Mouse (Mus musculus): Measurements from ENCODE around the gene Pard3b. TPM values are rescaled to one million over a fixed set of nuclear protein-coding genes. Genes with fewer than 3 reads are reported as not detected.

Gene Pard3b
- total RNA-seq, 2 experiments from 2014 or later, result 4.2 to 7.4 TPM

DNA sequence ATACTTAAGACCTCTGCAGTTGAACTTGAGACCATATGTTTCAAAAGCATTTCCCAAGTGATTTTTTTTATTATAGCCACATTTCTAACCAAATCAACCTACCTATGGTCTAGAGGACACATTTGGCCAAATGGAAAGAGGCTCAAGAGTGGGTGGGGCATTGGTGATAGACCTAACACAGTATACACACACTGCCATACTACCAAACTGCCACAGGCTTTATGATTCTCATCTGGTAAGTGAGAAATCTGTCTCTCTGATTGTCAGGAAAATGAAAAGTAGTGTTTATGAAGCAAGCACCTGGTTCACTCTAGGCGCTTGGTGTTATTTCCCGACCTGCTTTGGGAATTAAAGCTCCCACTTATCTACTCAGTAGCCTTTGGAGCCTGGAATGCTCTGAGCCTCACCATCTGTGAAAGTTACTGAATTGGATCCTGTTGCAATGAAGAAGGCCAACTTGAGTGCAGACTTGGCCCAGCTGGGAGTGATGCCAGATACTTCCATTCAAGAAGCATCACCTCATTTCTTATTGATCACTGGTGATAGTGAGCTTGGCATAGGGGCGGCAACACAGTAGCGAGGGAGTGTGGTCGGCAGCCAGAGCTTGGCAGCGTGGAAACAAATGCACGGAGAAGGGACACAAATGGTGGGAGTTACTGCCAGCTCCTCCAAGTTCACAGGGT is 810.7 kb downstream of the Pard3b start:
- H3K27ac ChIP-seq, result no peak overlapping the region
- no peak overlapping the region for H3K4me3 ChIP-seq
- intact Hi-C loops (cut with DNase I), result no loop called here
- TF ChIP-seq CTCF (IDR thresholded peaks at IDR 0.05), result no peak
- DNase-seq, result no peak

DNA sequence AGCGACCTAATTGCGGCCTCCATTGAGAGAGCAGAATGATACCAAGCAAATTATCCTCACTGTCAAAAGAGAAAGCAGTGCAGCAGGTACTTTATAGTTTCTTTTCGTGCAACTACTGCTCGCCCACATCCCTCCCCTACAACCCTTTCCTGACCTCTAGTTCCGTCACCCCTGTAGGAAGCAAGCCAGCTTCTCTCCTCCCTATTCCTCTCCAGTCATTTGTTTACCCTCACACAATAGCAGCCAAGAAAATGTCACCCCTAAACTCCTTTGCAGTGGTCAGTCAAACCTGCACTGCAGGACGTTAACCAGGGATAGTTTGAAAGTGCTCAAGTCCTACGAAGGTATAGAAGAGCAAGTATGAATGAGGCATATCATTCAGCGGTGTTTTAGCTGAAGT is 826.9 kb downstream of the Pard3b start:
- TF ChIP-seq CTCF (IDR thresholded peaks at IDR 0.05), result no peak

GRCm38 (mm10) chr1:62466544-62466943 is 827.9 kb downstream of the Pard3b start:
- TF ChIP-seq CTCF (IDR thresholded peaks at IDR 0.05), result no peak
- intact Hi-C loops (cut with DNase I), result no loop called here
- DNase-seq, result no peak
- no peak overlapping the region for H3K27ac ChIP-seq
- H3K4me3 ChIP-seq, result no peak overlapping the region

More for the DNA sequence above, 826.9 kb downstream of the Pard3b start:
- Histone ChIP-seq H3K4me3 (no peak overlapping the region), H3K27ac (no peak overlapping the region)
- DNase-seq, result no peak
- intact Hi-C loops (cut with DNase I), result no loop called here

DNA sequence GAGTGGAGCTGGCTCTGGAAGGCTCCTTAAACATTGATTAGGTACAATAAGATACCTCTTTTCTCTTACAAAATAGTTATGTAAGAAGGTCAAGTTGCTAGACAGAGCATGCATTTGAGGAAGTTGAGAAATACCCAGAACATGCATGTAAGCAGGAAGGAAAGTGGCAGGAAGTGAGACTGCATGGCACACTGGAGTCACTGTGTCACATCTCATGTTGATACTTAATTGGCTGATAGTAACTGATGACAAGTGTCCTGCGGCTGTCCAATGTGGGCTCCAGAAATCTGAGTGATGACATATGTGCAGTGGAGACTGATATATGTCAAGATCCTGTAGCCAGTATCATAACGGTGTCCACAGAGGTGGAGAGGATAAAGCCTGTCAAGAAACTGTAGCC is 844.4 kb downstream of the Pard3b start:
- intact Hi-C loops (cut with DNase I), result no loop called here
- no peak overlapping the region for H3K27ac ChIP-seq
- DNase-seq, result no peak
- H3K4me3 ChIP-seq, result no peak overlapping the region
- TF ChIP-seq CTCF (IDR thresholded peaks at IDR 0.05), result no peak

GRCm38 (mm10) chr1:62488871-62489270 is 850.2 kb downstream of the Pard3b start:
- TF ChIP-seq CTCF (IDR thresholded peaks at IDR 0.05), result no peak
- Histone ChIP-seq H3K4me3 (no peak overlapping the region), H3K27ac (no peak overlapping the region)
- no peak for DNase-seq
- intact Hi-C loops (cut with DNase I), result no loop called here

GRCm38 (mm10) chr1:62499146-62499545 is 860.5 kb downstream of the Pard3b start:
- TF ChIP-seq CTCF (IDR thresholded peaks at IDR 0.05), result no peak
- intact Hi-C loops (cut with DNase I), result no loop called here
- no peak overlapping the region for H3K4me3 ChIP-seq
- DNase-seq, result no peak
- 0 out of 2 replicates have a peak overlapping the region, but pooled peaks have one; percentile 20 for H3K27ac ChIP-seq

- intact Hi-C loops (cut with DNase I), result no loop called here
- no peak for DNase-seq
- no peak overlapping the region for H3K4me3 ChIP-seq
- no peak for TF ChIP-seq CTCF (IDR thresholded peaks at IDR 0.05)
- H3K27ac ChIP-seq, result no peak overlapping the region
Observed at GRCm38 (mm10) chr1:62510501-62510900, 871.9 kb downstream of the Pard3b start.

- Histone ChIP-seq H3K4me3 (no peak overlapping the region), H3K27ac (no peak overlapping the region)
- no peak for DNase-seq
- intact Hi-C loops (cut with DNase I), result no loop called here
- no peak for TF ChIP-seq CTCF (IDR thresholded peaks at IDR 0.05)
Observed at GRCm38 (mm10) chr1:62511681-62512080, 873.1 kb downstream of the Pard3b start.

GRCm38 (mm10) chr1:62518621-62519213 is 880.1 kb downstream of the Pard3b start:
- DNase-seq, result no peak
- H3K4me3 ChIP-seq, result no peak overlapping the region
- H3K27ac ChIP-seq, result no peak overlapping the region
- no peak for TF ChIP-seq CTCF (IDR thresholded peaks at IDR 0.05)
- intact Hi-C loops (cut with DNase I), result no loop called here

GRCm38 (mm10) chr1:62521368-62521767 is 882.7 kb downstream of the Pard3b start:
- intact Hi-C loops (cut with DNase I), result no loop called here
- no peak overlapping the region for H3K4me3 ChIP-seq
- no peak for TF ChIP-seq CTCF (IDR thresholded peaks at IDR 0.05)
- DNase-seq, result no peak
- no peak overlapping the region for H3K27ac ChIP-seq

- no peak overlapping the region for H3K27ac ChIP-seq
- no peak for DNase-seq
- no peak overlapping the region for H3K4me3 ChIP-seq
- intact Hi-C loops (cut with DNase I), result no loop called here
- no peak for TF ChIP-seq CTCF (IDR thresholded peaks at IDR 0.05)
Observed at GRCm38 (mm10) chr1:62522761-62523160, 884.1 kb downstream of the Pard3b start.

DNA sequence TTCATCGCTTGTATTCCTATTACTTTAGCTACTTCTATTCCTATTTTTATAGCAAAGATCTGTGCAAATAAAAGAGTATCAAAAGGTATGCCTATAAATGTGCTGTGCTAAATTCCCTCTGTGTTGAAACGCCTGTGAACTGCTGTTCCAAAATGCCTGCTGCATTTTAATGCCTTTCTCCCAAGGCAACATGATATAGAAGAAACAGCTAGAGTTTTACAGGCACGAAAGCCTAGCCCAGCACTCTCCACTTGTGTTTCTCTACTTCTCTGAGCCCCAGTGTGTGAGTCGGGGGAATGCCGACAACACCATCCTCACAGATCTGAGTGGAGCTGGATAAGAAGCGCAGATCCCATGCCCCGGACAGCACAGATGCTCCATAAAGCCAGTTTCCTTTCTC is 889.2 kb downstream of the Pard3b start:
- Histone ChIP-seq H3K4me3 (no peak overlapping the region), H3K27ac (no peak overlapping the region)
- no peak for TF ChIP-seq CTCF (IDR thresholded peaks at IDR 0.05)
- DNase-seq, result no peak
- intact Hi-C loops (cut with DNase I), result no loop called here

GRCm38 (mm10) chr1:62529941-62530340 is 891.3 kb downstream of the Pard3b start:
- no peak for TF ChIP-seq CTCF (IDR thresholded peaks at IDR 0.05)
- intact Hi-C loops (cut with DNase I), result no loop called here
- DNase-seq, result no peak
- H3K27ac ChIP-seq, result no peak overlapping the region
- no peak overlapping the region for H3K4me3 ChIP-seq
